Mouse (Mus musculus): ENCODE data around the gene Atp5s. TPM values are rescaled to one million over a fixed set of nuclear protein-coding genes. Genes with fewer than 3 reads are reported as not detected.
A peak's percentile ranks its signal among the peaks of the same experiment; 100 is the strongest.

Gene Atp5s
- polyA plus RNA-seq (2016; fragmentation: Nextera tagmentation; extraction: Ambion mirVana), result 22.7 and 24.1 TPM in 2 replicates

DNA sequence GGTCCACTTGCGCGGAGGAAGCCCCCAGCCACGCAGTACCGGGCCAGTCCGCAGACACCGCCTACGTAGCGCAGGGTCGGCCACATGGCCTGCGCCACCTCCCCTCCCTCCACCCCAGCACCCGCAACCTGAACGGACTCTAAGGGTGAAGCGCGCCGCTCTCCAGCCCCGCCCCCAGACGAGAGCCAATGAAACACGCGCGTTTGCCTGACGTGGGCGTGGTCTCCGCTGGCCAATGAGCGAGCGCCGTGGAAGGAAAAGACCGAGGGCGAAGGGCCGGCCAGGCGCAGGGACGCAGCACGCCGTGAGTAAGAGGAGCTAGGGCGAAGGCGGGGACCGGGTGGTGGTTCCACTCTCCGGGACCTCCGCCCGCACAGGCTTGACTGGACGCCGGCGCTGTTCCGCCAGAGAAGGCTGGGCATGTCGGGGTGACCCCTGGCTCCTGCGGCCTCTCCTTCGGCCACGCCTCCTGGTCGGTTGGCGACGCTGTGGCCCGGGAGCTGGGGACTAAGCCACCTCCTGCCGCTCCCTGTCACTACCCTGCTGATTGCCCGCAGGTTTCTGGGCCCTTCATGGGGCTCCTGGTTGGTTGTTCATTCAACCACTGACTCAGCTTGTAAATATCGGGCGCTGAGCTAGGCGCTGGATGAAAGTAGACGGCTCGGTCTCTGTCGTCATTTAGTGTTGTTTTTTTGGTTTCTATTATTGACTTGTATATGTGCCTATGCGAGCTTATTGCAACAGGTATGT lies at the start of gene Atp5s, which contains the start of gene L2hgdh:
TSS of gene Atp5s (plus strand) at position 240 of the 750 bp plus-strand sequence.
TSS of gene L2hgdh (minus strand) at position 163 of the 750 bp plus-strand sequence.
- ATAC-seq (ENCODE audit: low FRiP score), result peak; percentile 98
- Histone ChIP-seq H3K27ac (peak within 1 kb of the TSS; percentile 80), H3K4me2 (peak within 1 kb of the TSS; percentile 75), H3K9me3 (peaks cover 4% of the 10 kb centered on the region), H3K4me1 (peaks cover 18% of the 10 kb centered on the region), H3K27me3 (no peaks in the 10 kb centered on the region), H3K9ac (peak within 1 kb of the TSS; percentile 73), H3K36me3 (replicated peaks) (peaks cover 11% of the 10 kb centered on the region), H3K4me3 (replicated peaks) (peak within 1 kb of the TSS; percentile 70)
- under 1% methylated on average over 60 of the region's 60 CpGs for WGBS

DNA sequence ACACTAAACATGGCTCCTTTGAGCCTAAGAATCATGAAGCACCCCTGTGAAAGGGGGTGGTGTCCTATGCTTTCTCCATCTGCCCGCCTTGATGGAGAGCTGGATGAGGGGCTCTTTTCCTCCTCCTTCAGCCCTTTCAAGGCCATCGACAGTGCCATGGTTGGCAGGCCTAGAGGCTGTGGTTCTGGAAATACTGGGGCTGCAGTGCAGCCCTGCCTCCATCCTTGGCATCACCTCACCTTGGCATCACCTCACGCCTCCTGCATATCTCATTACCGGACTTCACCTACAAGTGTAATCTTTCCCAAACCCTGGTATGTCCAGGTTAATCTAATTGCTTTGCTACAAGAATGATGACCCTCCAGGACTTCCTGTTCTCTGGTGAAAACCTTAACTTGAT lies 48.6 kb upstream of the Atp5s start:
- Histone ChIP-seq H3K9me3 (no peaks in the 10 kb centered on the region), H3K27ac (no peak overlapping the region), H3K9ac (no peak overlapping the region), H3K36me3 (replicated peaks) (no peaks in the 10 kb centered on the region), H3K4me3 (replicated peaks) (no peak overlapping the region), H3K4me1 (peaks cover 21% of the 10 kb centered on the region), H3K27me3 (no peaks in the 10 kb centered on the region), H3K4me2 (no peak overlapping the region)
- ATAC-seq (ENCODE audit: low FRiP score), result no peak
- WGBS, result 95% methylated on average over 4 of the region's 4 CpGs

- peak; percentile 66 for ATAC-seq (ENCODE audit: low FRiP score)
- no peaks in the 10 kb centered on the region for H3K27me3 ChIP-seq
- peak overlapping the region; percentile 80 for H3K4me2 ChIP-seq
- peak overlapping the region; percentile 94 for H3K9ac ChIP-seq
- peak overlapping the region; percentile 93 for H3K4me3 ChIP-seq (replicated peaks)
- peak overlapping the region; percentile 96 for H3K27ac ChIP-seq
- H3K9me3 ChIP-seq, result no peaks in the 10 kb centered on the region
- H3K4me1 ChIP-seq, result peaks cover 15% of the 10 kb centered on the region
- no peaks in the 10 kb centered on the region for H3K36me3 ChIP-seq (replicated peaks)
- WGBS, result under 1% methylated on average over 56 of the region's 56 CpGs
These were observed 43.9 kb upstream of the Atp5s start for GRCm38 (mm10) chr12:69680635-69681565.

DNA sequence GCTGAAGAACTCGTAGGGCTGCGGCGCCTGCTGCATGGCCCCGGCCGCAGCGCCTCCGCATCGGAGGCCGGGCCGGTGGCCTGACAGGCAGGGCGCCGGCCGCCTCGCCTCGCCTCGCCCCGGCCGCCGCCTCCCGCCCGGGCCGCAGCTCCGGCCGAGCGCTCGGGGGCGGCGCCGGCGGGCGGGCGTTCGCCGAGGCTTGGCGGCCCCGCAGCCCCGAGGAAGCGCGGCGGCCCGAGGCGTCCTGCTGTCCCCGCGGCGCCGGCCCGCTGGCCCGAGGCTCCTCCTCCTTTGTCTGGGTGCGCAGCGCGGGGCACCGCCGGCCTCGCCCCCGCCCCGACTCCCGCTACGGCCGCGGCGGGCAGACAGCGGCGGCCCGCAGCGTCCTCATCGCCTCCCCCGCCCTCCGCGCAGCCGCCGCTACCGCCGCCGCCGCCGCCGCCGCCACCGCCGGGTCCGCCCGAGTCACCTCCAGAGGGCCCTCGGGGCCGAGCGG lies 43.1 kb upstream of the Atp5s start, which contains the start of gene Sos2:
TSS of gene Sos2 (minus strand) at position 287 of the 496 bp plus-strand sequence.
- H3K27ac ChIP-seq, result peak within 1 kb of the TSS; percentile 96
- peaks cover 15% of the 10 kb centered on the region for H3K4me1 ChIP-seq
- H3K4me2 ChIP-seq, result peak within 1 kb of the TSS; percentile 80
- ATAC-seq (ENCODE audit: low FRiP score), result peak; percentile 74
- peak within 1 kb of the TSS; percentile 93 for H3K4me3 ChIP-seq (replicated peaks)
- WGBS, result 0% methylated on average over 29 of the region's 85 CpGs
- no peaks in the 10 kb centered on the region for H3K27me3 ChIP-seq
- H3K9ac ChIP-seq, result peak within 1 kb of the TSS; percentile 94
- H3K36me3 ChIP-seq (replicated peaks), result no peaks in the 10 kb centered on the region
- no peaks in the 10 kb centered on the region for H3K9me3 ChIP-seq

DNA sequence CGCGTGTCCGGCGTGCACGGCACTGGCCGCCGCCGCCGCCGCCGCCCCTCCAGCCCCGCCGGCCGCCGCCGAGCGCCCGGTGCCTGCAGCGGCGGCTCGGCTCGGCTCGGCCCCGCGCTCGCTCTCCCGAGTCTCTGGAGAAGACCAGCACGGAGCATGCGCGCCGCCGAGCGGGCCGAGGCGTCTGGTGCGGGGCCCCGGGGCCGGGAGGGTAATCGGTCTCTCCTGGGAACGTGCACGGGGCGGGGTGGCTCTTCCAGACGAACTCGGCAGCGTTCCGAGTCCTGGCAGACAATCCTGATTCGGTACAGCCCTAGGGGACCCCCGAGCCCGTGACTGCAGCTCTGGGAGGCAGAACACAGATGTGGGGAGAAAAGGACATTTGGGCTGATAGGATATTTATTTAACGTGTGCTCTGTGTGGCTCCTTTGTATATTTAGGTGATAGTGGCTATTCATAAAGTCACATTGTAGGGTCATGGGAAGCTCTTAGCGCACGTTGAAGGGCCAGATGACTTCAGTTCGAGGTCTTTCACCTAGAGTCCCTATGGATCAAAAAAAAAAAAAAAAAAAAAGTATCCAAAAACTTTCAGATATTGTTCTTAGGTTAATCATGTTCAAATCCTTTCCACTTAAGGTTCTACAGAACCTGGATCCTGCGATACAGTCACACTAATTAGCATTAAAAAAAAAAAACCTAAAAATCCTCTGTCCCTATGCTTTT lies 42.5 kb upstream of the Atp5s start:
- peak overlapping the region; percentile 94 for H3K9ac ChIP-seq
- H3K4me2 ChIP-seq, result peak overlapping the region; percentile 80
- no peaks in the 10 kb centered on the region for H3K9me3 ChIP-seq
- H3K4me1 ChIP-seq, result peaks cover 15% of the 10 kb centered on the region
- peak overlapping the region; percentile 93 for H3K4me3 ChIP-seq (replicated peaks)
- no peaks in the 10 kb centered on the region for H3K27me3 ChIP-seq
- peak overlapping the region; percentile 96 for H3K27ac ChIP-seq
- H3K36me3 ChIP-seq (replicated peaks), result no peaks in the 10 kb centered on the region
- 1% methylated on average over 51 of the region's 54 CpGs for WGBS
- peak; percentile 90 for ATAC-seq (ENCODE audit: low FRiP score)

DNA sequence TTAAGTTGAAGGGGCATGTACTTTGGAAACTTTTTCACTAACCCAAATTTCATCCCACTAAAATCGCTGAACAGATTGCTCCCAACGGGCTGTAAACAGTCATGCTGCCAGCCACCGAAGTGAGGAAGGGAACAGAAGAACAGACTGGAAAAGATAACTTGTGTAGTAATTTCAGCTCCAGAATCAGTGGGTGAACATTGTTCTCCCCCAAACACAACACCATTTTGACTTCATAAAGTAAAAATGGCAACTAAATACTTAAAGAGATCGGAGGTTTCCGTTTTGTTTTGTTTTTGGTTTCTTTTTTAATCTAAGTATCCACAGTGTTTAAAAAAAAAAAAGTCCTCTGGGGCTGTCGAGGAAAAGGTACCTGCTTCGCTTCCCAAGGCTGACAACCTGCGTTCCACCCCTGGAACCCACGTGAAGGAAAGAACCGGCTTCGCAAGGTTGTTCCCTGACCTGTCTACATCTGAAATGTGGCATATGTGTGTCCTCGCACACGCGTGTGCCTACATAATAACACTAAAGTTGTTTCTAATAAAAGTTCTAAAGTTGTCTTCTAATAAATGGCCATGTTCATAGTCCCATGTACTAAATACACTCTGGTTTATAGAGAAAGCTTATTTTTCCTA lies 41.8 kb upstream of the Atp5s start:
- H3K4me3 ChIP-seq (replicated peaks), result peak overlapping the region; percentile 93; the same call in 1 of the 2 replicates
- no peak for ATAC-seq (ENCODE audit: low FRiP score)
- WGBS, result 52% methylated on average over 14 of the region's 14 CpGs
- H3K4me1 ChIP-seq, result peaks cover 15% of the 10 kb centered on the region
- no peaks in the 10 kb centered on the region for H3K36me3 ChIP-seq (replicated peaks)
- H3K4me2 ChIP-seq, result peak overlapping the region; percentile 80
- H3K9me3 ChIP-seq, result no peaks in the 10 kb centered on the region
- no peaks in the 10 kb centered on the region for H3K27me3 ChIP-seq
- no peak overlapping the region for H3K9ac ChIP-seq
- H3K27ac ChIP-seq, result no peak overlapping the region

- H3K4me2 ChIP-seq, result no peak overlapping the region
- peaks cover 15% of the 10 kb centered on the region for H3K4me1 ChIP-seq
- no peak for ATAC-seq (ENCODE audit: low FRiP score)
- no peak overlapping the region for H3K4me3 ChIP-seq (replicated peaks)
- no peaks in the 10 kb centered on the region for H3K27me3 ChIP-seq
- H3K27ac ChIP-seq, result no peak overlapping the region
- WGBS, result 60% methylated on average over 10 of the region's 10 CpGs
- H3K9ac ChIP-seq, result no peak overlapping the region
- no peaks in the 10 kb centered on the region for H3K36me3 ChIP-seq (replicated peaks)
- no peaks in the 10 kb centered on the region for H3K9me3 ChIP-seq
These were observed 41.2 kb upstream of the Atp5s start for GRCm38 (mm10) chr12:69683537-69683936.

- ATAC-seq (ENCODE audit: low FRiP score), result no peak; the same call in 1 of the 2 replicates
- no peaks in the 10 kb centered on the region for H3K4me1 ChIP-seq
- no peaks in the 10 kb centered on the region for H3K36me3 ChIP-seq (replicated peaks)
- 80% methylated on average over 2 of the region's 2 CpGs for WGBS
- H3K27me3 ChIP-seq, result no peaks in the 10 kb centered on the region
- no peak overlapping the region for H3K27ac ChIP-seq
- H3K4me2 ChIP-seq, result no peak overlapping the region
- H3K9ac ChIP-seq, result no peak overlapping the region
- no peaks in the 10 kb centered on the region for H3K9me3 ChIP-seq
- H3K4me3 ChIP-seq (replicated peaks), result no peak overlapping the region
These were observed 36.4 kb upstream of the Atp5s start for GRCm38 (mm10) chr12:69688368-69688767.

GRCm38 (mm10) chr12:69689094-69689493 lies 35.7 kb upstream of the Atp5s start:
- ATAC-seq (ENCODE audit: low FRiP score), result no peak
- no peaks in the 10 kb centered on the region for H3K9me3 ChIP-seq

DNA sequence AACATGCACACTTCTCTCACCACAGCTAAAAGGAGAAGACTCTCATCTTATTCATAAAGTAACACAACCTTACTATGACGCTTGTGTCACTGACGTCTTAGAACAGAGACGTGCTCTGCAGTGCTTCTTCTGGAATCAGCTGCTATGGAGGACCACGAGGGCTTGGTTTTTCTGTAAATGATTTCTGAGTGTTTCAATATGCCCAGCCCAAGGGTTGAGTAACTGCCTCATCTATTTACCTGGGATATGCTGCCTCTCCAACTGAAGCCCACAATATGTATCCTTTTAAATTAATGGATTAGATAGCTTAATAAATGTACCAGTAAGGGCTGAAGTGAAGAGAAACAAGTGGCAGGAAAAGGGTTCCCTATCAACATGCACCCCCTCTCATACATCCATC lies 34.0 kb upstream of the Atp5s start:
- Histone ChIP-seq H3K9ac (no peak overlapping the region), H3K27me3 (no peaks in the 10 kb centered on the region), H3K4me1 (no peaks in the 10 kb centered on the region), H3K4me3 (replicated peaks) (no peak overlapping the region), H3K9me3 (no peaks in the 10 kb centered on the region), H3K4me2 (no peak overlapping the region), H3K27ac (no peak overlapping the region), H3K36me3 (replicated peaks) (no peaks in the 10 kb centered on the region)
- ATAC-seq (ENCODE audit: low FRiP score), result no peak
- WGBS, result 97% methylated on average over 4 of the region's 4 CpGs

More at GRCm38 (mm10) chr12:69689094-69689493, 35.7 kb upstream of the Atp5s start:
- H3K27ac ChIP-seq, result no peak overlapping the region
- H3K36me3 ChIP-seq (replicated peaks), result no peaks in the 10 kb centered on the region
- no peak overlapping the region for H3K4me3 ChIP-seq (replicated peaks)
- no peaks in the 10 kb centered on the region for H3K27me3 ChIP-seq
- H3K9ac ChIP-seq, result no peak overlapping the region
- H3K4me1 ChIP-seq, result no peaks in the 10 kb centered on the region
- no peak overlapping the region for H3K4me2 ChIP-seq

DNA sequence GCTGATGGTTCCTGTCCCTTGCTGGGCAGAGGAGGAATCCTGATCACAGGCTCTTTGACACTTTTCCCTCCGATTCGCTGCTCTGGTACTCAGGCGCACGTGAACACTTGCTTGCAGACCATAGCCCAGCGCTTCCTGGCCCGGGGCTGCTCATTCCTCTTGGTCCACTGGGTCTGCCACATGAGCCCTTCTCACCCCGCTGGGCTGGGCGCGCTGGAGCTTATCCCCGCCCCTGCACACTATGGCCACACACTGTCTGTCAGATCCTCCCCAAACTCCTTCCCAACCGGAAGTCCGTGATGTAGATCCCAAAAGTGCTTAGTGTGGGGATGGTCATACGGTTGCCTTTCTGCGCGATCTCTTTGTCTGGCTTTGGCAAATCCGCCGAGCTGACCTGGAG lies 31.3 kb upstream of the Atp5s start:
- ATAC-seq (ENCODE audit: low FRiP score), result no peak
- Histone ChIP-seq H3K36me3 (replicated peaks) (no peaks in the 10 kb centered on the region), H3K27me3 (no peaks in the 10 kb centered on the region), H3K27ac (no peak overlapping the region), H3K4me3 (replicated peaks) (no peak overlapping the region), H3K9me3 (no peaks in the 10 kb centered on the region), H3K9ac (no peak overlapping the region), H3K4me1 (no peaks in the 10 kb centered on the region), H3K4me2 (no peak overlapping the region)
- 76% methylated on average over 17 of the region's 17 CpGs for WGBS

Data from forebrain, embryonic 12.5 days (tissue).